In the genomic region with DNA sequence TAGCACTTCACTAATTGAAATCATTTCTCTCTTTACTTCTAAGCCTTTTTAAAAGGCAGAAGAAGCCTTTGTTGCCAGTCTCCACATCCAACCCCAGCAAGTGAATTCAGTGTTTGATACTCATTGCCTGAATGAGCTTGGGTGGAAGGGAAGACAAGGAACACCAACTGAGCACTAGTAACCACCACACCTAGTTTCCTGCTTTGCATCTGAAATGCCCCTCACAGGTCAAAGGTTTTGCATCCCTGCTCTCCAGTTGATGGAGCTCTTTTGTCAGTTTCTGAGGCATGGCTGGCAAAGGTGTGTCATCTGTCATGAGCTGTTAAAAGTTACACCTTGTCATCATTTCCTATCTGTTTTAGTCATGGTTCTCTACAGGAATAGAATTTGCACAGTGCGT, we compare ENCODE assay signal across 30 mouse cellular contexts.
"Had no signal": no experiment of that assay in that cellular context is flagged by ENCODE, and none has a peak within 500 bp of the region (broad histone marks: within the 10 kb centered on the region; RNA-seq: fewer than 3 reads in every experiment).

No protein-coding gene starts in this region.

- H3K9me3 ChIP-seq: limb, embryonic 10.5 days; limb, embryonic 13.5 days; limb, embryonic 15.5 days; liver, embryonic 12.5 days; liver, embryonic 13.5 days; liver, embryonic 15.5 days; lung, embryonic 15.5 days; midbrain, embryonic 13.5 days; midbrain, embryonic 15.5 days; neural tube, embryonic 12.5 days had no signal

- H3K9ac ChIP-seq: limb, embryonic 12.5 days; limb, embryonic 13.5 days; limb, embryonic 15.5 days; liver, embryonic 12.5 days; liver, embryonic 13.5 days; liver, embryonic 14.5 days; liver, embryonic 15.5 days; liver, postnatal 0 days; lung, embryonic 14.5 days; lung, embryonic 15.5 days; midbrain, embryonic 12.5 days; midbrain, embryonic 13.5 days; midbrain, embryonic 15.5 days; neural tube, embryonic 12.5 days had no signal

- H3K36me3 ChIP-seq: limb, embryonic 10.5 days; limb, embryonic 12.5 days; limb, embryonic 13.5 days; limb, embryonic 15.5 days; liver, embryonic 12.5 days; liver, embryonic 13.5 days; liver, embryonic 15.5 days; lung, embryonic 15.5 days; midbrain, embryonic 10.5 days; midbrain, embryonic 12.5 days; midbrain, embryonic 13.5 days; midbrain, embryonic 15.5 days; neural tube, embryonic 12.5 days had no signal

- H3K4me2 ChIP-seq: limb, embryonic 12.5 days; limb, embryonic 13.5 days; limb, embryonic 15.5 days; liver, embryonic 11.5 days; liver, embryonic 12.5 days; liver, embryonic 13.5 days; liver, embryonic 15.5 days; lung, embryonic 14.5 days; lung, embryonic 15.5 days; midbrain, embryonic 11.5 days; midbrain, embryonic 12.5 days; midbrain, embryonic 13.5 days; midbrain, embryonic 15.5 days; neural tube, embryonic 12.5 days had no signal

- H3K4me1 ChIP-seq: limb, embryonic 10.5 days; limb, embryonic 12.5 days; liver, embryonic 12.5 days; liver, embryonic 13.5 days; liver, embryonic 15.5 days; midbrain, embryonic 10.5 days; midbrain, embryonic 12.5 days; midbrain, embryonic 13.5 days; midbrain, embryonic 15.5 days; neural tube, embryonic 12.5 days had no signal

- H3K27ac ChIP-seq: limb, embryonic 10.5 days; limb, embryonic 12.5 days; limb, embryonic 13.5 days; limb, embryonic 15.5 days; liver, embryonic 12.5 days; liver, embryonic 13.5 days; liver, embryonic 14.5 days; liver, embryonic 15.5 days; macrophage; midbrain, embryonic 10.5 days; midbrain, embryonic 12.5 days; midbrain, embryonic 13.5 days; midbrain, embryonic 15.5 days; neural tube, embryonic 12.5 days had no signal

- DNase-seq: left cerebral cortex, postnatal 4 days; liver; liver, embryonic 13.5 days; liver, postnatal 0 days; lung, adult 18-20 months; lung, adult 2 months; lung, embryonic 14.5 days; lung, postnatal 14 days; lung, postnatal 36 days; lung, postnatal 4 days; midbrain, embryonic 14.5 days had no signal

- H3K4me3 ChIP-seq: limb, embryonic 10.5 days; limb, embryonic 12.5 days; limb, embryonic 13.5 days; limb, embryonic 15.5 days; liver, embryonic 12.5 days; liver, embryonic 13.5 days; liver, embryonic 15.5 days; lung, embryonic 15.5 days; megakaryocyte, embryonic 14.5 days; midbrain, embryonic 10.5 days; midbrain, embryonic 12.5 days; midbrain, embryonic 13.5 days; midbrain, embryonic 15.5 days; myocyte; neural tube, embryonic 12.5 days had no signal

- H3K27me3 ChIP-seq: limb, embryonic 12.5 days; limb, embryonic 13.5 days; limb, embryonic 15.5 days; liver, embryonic 12.5 days; liver, embryonic 13.5 days; liver, embryonic 15.5 days; lung, embryonic 15.5 days; megakaryocyte, embryonic 14.5 days; midbrain, embryonic 12.5 days; midbrain, embryonic 13.5 days; midbrain, embryonic 15.5 days; neural tube, embryonic 12.5 days had no signal

- ATAC-seq: liver, embryonic 12.5 days; liver, postnatal 0 days; midbrain, embryonic 13.5 days; midbrain, embryonic 15.5 days; midbrain, embryonic 16.5 days had no signal
